Mouse (Mus musculus): ENCODE measurements around the gene Prss32. TPM values are rescaled to one million over a fixed set of nuclear protein-coding genes. Genes with fewer than 3 reads are reported as not detected.
A peak's percentile ranks its signal among the peaks of the same experiment; 100 is the strongest.
"Not testable (repeated sequence)": the region's sequence is repeated elsewhere in the genome, so short reads cannot be mapped to it uniquely, and the experiment has no call there.

Gene Prss32
- total RNA-seq, 4 experiments from 2014 or later, result 0.39 to 0.87 (median 0.66) TPM; not detected in 1

- DNase-seq (ENCODE audit: low spot score in 2 of 2), result no peak
Observed at GRCm38 (mm10) chr17:23841145-23841544, 2.5 kb upstream of the Prss32 start.

- DNase-seq (ENCODE audit: low spot score in 2 of 2), result no peak
Observed at GRCm38 (mm10) chr17:23843141-23843811, 379 bp upstream of the Prss32 start.

DNA sequence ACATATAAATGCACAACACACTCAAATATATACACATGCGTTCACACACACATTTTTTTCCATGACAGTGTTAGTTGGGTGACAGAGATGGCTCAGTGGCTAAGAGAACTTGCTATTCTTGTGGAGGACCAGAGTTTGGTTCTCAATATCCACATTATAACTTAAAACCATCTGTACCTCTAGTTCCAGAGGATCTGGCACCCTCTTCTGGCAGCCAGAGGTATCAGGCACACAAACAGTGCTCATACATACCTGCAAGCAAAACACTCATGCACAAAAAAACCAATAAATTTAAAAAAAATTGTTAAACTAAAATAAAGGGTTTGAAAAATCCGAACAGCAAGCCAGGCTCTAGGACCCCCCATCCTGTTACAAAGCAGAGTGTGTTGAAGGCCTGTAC is 6.4 kb downstream of the Prss32 start:
- no peak for DNase-seq (ENCODE audit: low spot score in 2 of 2)

- DNase-seq (ENCODE audit: low spot score in 2 of 2), result peak in 1 of 2 experiments; percentile 57
Observed at GRCm38 (mm10) chr17:23850853-23851749, 7.4 kb downstream of the Prss32 start.

GRCm38 (mm10) chr17:23853292-23853691 is 9.6 kb downstream of the Prss32 start:
- no peak for DNase-seq (ENCODE audit: low spot score in 2 of 2)

- no peak for DNase-seq (ENCODE audit: low spot score in 2 of 2)
Observed at GRCm38 (mm10) chr17:23854229-23854765, 10.6 kb downstream of the Prss32 start.

DNA sequence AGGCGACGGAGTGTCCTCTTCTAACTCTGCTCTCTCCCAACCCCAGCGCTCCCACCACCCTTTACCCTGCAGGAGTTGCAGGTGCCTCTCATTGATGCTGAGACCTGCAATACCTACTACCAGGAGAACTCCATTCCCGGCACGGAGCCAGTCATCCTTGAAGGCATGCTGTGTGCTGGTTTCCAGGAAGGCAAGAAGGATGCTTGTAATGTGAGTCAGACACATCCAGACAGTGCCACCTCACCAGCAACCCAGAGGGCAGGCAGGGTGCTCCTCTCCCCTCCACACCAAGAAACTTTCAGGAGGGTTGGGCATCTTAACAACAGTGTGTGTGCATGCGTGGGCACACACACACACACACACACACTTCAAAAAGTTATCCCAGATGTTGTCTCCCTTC is 13.5 kb downstream of the Prss32 start:
- no peak for DNase-seq (ENCODE audit: low spot score in 2 of 2)

- DNase-seq (ENCODE audit: low spot score in 2 of 2), result no peak
Observed at GRCm38 (mm10) chr17:23857913-23858312, 14.3 kb downstream of the Prss32 start.

DNA sequence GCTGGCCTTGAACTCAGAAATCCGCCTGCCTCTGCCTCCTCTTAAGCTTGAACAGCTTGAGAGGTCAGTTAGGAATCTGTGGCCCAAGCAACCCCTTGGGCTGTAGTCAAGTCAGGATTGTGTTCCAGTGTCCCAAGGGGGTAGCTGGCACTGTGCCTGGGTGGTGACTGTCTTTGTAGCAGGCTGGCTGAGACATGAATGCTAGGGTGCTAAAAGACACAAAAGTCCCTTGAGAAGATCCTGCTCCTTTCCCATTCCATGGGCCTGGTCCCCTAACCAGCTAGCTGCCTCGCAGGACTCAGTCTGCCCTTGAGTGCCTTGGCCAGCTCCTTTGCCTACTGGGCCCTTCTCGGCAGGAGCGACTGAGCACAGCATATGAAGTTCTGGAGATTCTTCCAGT is 19.3 kb downstream of the Prss32 start:
- no peak for DNase-seq (ENCODE audit: low spot score in 2 of 2)

- DNase-seq (ENCODE audit: low spot score in 2 of 2), result no peak
Observed at GRCm38 (mm10) chr17:23867756-23868155, 24.1 kb downstream of the Prss32 start, which contains the start of gene Prss21. Gene Prss21 (plus strand): TSS chr17:23868056.

DNA sequence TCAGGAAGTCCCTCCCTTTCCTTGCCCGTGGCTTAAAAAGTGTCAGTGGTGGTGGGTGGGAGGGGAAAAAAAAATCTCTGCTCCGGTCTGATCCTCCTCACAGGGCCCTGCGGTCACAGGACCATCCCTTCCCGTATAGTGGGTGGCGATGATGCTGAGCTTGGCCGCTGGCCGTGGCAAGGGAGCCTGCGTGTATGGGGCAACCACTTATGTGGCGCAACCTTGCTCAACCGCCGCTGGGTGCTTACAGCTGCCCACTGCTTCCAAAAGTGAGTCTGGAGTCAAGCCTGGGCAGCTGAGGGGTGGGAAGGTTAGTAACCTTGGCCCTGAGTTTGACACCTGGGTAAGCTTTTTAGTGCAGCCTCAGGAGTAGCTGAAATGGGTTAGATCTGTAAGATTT is 24.9 kb downstream of the Prss32 start:
- no peak for DNase-seq (ENCODE audit: low spot score in 2 of 2)

- DNase-seq (ENCODE audit: low spot score in 2 of 2), result no peak
Observed at GRCm38 (mm10) chr17:23873884-23874856, 30.5 kb downstream of the Prss32 start.

GRCm38 (mm10) chr17:23876741-23877140 is 33.1 kb downstream of the Prss32 start:
- peak in 1 of 2 experiments; percentile 32 for DNase-seq (ENCODE audit: low spot score in 2 of 2)

DNA sequence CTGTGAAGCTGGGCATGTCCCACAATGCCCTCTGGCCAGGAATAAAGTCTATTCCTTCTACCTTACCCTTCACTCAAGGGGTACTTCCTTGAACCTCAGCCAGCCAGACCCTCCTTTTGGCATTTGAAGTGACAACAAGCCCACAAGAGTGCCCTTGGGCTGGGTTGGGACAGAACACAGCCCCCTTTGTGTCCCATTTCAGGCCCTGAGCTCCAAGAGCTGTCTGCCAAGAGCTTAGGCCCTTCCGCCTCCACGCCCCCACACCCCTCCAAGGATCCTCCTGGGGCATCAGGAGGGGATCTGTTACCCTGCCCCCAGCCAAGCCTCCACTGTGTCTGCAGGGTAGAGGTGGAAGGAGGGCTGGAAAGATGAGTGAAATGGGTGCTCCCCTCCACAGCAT is 33.5 kb downstream of the Prss32 start:
- no peak for DNase-seq (ENCODE audit: low spot score in 2 of 2)

DNA sequence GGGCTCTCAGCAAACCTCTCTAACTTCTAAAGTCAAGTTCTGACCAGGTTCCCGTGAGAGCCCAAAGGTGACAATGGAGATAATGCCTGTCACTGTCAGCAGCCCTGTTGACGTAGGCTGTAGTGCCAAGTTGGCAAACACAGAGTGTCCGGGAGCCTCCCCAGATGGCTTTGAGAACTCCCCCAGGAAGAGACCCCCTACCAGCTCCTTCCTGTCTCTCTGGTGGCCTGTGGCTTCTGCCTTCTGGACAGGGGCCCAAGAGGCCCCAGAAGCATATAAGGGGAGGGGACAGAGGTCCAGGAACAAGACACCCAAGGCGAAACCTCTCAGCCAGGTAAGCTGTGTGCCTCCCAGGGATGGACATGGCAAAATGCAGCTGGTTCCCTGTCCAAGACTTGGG is 36.9 kb downstream of the Prss32 start, which contains the start of the genes Dcpp1 and Dcpp2:
Dcpp1 (plus strand) TSS at position 301 of the 400 bp plus-strand sequence.
Dcpp2 (plus strand) TSS at position 305 of the 400 bp plus-strand sequence.
- DNase-seq (ENCODE audit: low spot score in 2 of 2), result not testable (repeated sequence)

Small RNAs within 50 kb of the gene (microRNA-seq; reads per million reads assigned to microRNA genes)
- gene Mir5125, result 0.44 to 1.7 reads per million in 2 experiments

Other genes with a start within 250 kb of the Prss32 start
- 10 to 100 TPM; 20.6 to 32.1 (median 27.1) TPM for gene Zfp13, start 244.4 kb upstream of the Prss32 start, total RNA-seq (2022)
- not detected for gene Zscan10, start 243.0 kb upstream of the Prss32 start, total RNA-seq (2022)
- gene Mmp25, start 198.6 kb upstream of the Prss32 start, total RNA-seq (2022), result under 1 TPM in 3 of 4 experiments, not detected in 1; 0.16 to 0.20 (median 0.19) TPM
- gene Bicdl2, start 183.3 kb upstream of the Prss32 start, total RNA-seq (2022), result not detected
- gene Hcfc1r1, start 170.3 kb upstream of the Prss32 start, total RNA-seq (2022), result 100 to 1,000 TPM; 128 to 137 (median 134) TPM
- gene Thoc6, start 170.0 kb upstream of the Prss32 start, total RNA-seq (2022), result 1 to 10 TPM; 5.9 to 8.2 (median 6.9) TPM
- gene Tnfrsf12a, start 166.4 kb upstream of the Prss32 start, total RNA-seq (2022), result 1 to 10 TPM; 4.9 to 9.2 (median 7.0) TPM
- under 1 TPM in 1 of 4 experiments, not detected in 3; 0.34 TPM for gene Cldn6, start 164.6 kb upstream of the Prss32 start, total RNA-seq (2022)
- under 1 TPM in 2 of 4 experiments, not detected in 2; 0.23 to 0.63 TPM for gene Cldn9, start 159.8 kb upstream of the Prss32 start, total RNA-seq (2022)
- gene 1520401A03Rik, start 121.1 kb upstream of the Prss32 start, total RNA-seq (2022), result under 1 TPM in 3 of 4 experiments, not detected in 1; 0.11 to 0.57 (median 0.19) TPM
- gene Pkmyt1, start 117.5 kb upstream of the Prss32 start, total RNA-seq (2022), result 1 to 10 TPM; 4.6 to 6.4 (median 5.5) TPM
- 10 to 100 TPM; 60.6 to 69.2 (median 62.3) TPM for gene Paqr4, start 103.0 kb upstream of the Prss32 start, total RNA-seq (2022)
- gene Kremen2, start 98.0 kb upstream of the Prss32 start, total RNA-seq (2022), result 1 to 10 TPM in 2 of 4 experiments, under 1 TPM in 2; 0.78 to 1.4 (median 1.0) TPM
- 100 to 1,000 TPM; 423 to 484 (median 468) TPM for gene Flywch1, start 72.3 kb upstream of the Prss32 start, total RNA-seq (2022)
- 10 to 100 TPM; 12.2 to 21.3 (median 17.7) TPM for gene Flywch2, start 57.8 kb upstream of the Prss32 start, total RNA-seq (2022)
- gene Srrm2, start 53.3 kb upstream of the Prss32 start, total RNA-seq (2022), result 100 to 1,000 TPM; 535 to 585 (median 566) TPM
- 100 to 1,000 TPM; 314 to 398 (median 353) TPM for gene Elob, start 14.7 kb upstream of the Prss32 start, total RNA-seq (2022)
- gene Prss33, start 7.8 kb upstream of the Prss32 start, total RNA-seq (2022), result under 1 TPM in 1 of 4 experiments, not detected in 3; 0.30 TPM
- gene Prss41, start 317 bp downstream of the Prss32 start, total RNA-seq (2022), result 1 to 10 TPM; 1.1 to 3.2 (median 2.0) TPM
- not detected for gene Prss21, start 24.2 kb downstream of the Prss32 start, total RNA-seq (2022)
- not detected for gene Dcpp1, start 37.0 kb downstream of the Prss32 start, total RNA-seq (2022)
- not detected for gene Dcpp2, start 37.0 kb downstream of the Prss32 start, total RNA-seq (2022)
- not detected for gene Dcpp3, start 73.6 kb downstream of the Prss32 start, total RNA-seq (2022)
- not detected for gene Sbp, start 97.8 kb downstream of the Prss32 start, total RNA-seq (2022)
- gene Sbpl, start 111.4 kb downstream of the Prss32 start, total RNA-seq (2022), result not detected
- gene Prss30, start 136.7 kb downstream of the Prss32 start, total RNA-seq (2022), result under 1 TPM; 0.25 to 0.96 (median 0.68) TPM
- gene Prss22, start 154.2 kb downstream of the Prss32 start, total RNA-seq (2022), result 1 to 10 TPM in 3 of 4 experiments, under 1 TPM in 1; 0.94 to 1.7 (median 1.1) TPM
- not detected for gene Prss27, start 194.3 kb downstream of the Prss32 start, total RNA-seq (2022)
- 10 to 100 TPM; 20.9 to 23.2 (median 21.9) TPM for gene Kctd5, start 229.6 kb downstream of the Prss32 start, total RNA-seq (2022)